Mouse (Mus musculus) midbrain, embryonic 10.5 days (tissue): ENCODE data around the gene Ndufs8. TPM values are rescaled to one million over a fixed set of nuclear protein-coding genes. Genes with fewer than 3 reads are reported as not detected.

Source experiments
- DNase-seq: peaks from one replicate; pipeline ENCODE4 v3.0.0-alpha.2; 2017; ENCODE audit warnings: low spot score
- H3K27ac ChIP-seq: fragments of 300-500 bp; sonication (generic); replicated peaks from 2 replicates; pipeline ENCODE4 v1.5.1; 2016; ENCODE audit warnings: mild to moderate bottlenecking
- H3K27me3 ChIP-seq: fragments of 300-500 bp; sonication (generic); 2 replicates; pipeline ENCODE4 v1.6.1; 2016; ENCODE audit warnings: low read depth, mild to moderate bottlenecking; ENCODE audit not compliant: poor library complexity, severe bottlenecking
- H3K36me3 ChIP-seq: fragments of 300-500 bp; sonication (generic); 2 replicates; pipeline ENCODE4 v1.6.1; 2016; ENCODE audit warnings: mild to moderate bottlenecking, moderate library complexity
- H3K4me1 ChIP-seq: fragments of 300-500 bp; sonication (generic); 2 replicates; pipeline ENCODE4 v1.6.1; 2016
- H3K4me3 ChIP-seq: fragments of 300-500 bp; sonication (generic); 2 replicates; pipeline ENCODE4 v1.5.1; 2016; ENCODE audit warnings: mild to moderate bottlenecking, moderate library complexity
- H3K9me3 ChIP-seq: fragments of 300-500 bp; sonication (generic); replicated peaks from 2 replicates; pipeline ENCODE4 v1.6.1; 2016; ENCODE audit warnings: mild to moderate bottlenecking
- WGBS: fragments of 180-500 bp; shearing (Covaris S2); methylation state at CpG from one replicate; pipeline ENCODE4 v1.1.7; 2016; 5-methylcytosine and 5-hydroxymethylcytosine counted together
- polyA plus RNA-seq: library from polyadenylated mRNA; unstranded; fragments of >200 nt; fragmentation: Nextera tagmentation; extraction: Ambion mirVana; gene quantifications from 2 replicates; pipeline ENCODE4 v1.2.1, GENCODE M21; 2016

Gene Ndufs8
- polyA plus RNA-seq, 1 experiment from 2014 or later, result 251 TPM

GRCm38 (mm10) chr19:3907876-3908660 is 4.5 kb downstream of the Ndufs8 start:
- Histone ChIP-seq H3K4me1 (peaks cover 54% of the 10 kb centered on the region), H3K27ac (no peak overlapping the region), H3K4me3 (no peak overlapping the region), H3K27me3 (peaks cover 26% of the 10 kb centered on the region), H3K36me3 (peaks cover 43% of the 10 kb centered on the region), H3K9me3 (no peaks in the 10 kb centered on the region)
- 92% methylated on average over 8 of the region's 8 CpGs for WGBS
- no peak for DNase-seq

- peak within 1 kb of the TSS; percentile 77 for H3K27ac ChIP-seq
- H3K4me3 ChIP-seq, result peak within 1 kb of the TSS; percentile 60
- H3K4me1 ChIP-seq, result peaks cover 54% of the 10 kb centered on the region
- WGBS, result 6% methylated on average over 36 of the region's 36 CpGs
- H3K27me3 ChIP-seq, result peaks cover 26% of the 10 kb centered on the region
- DNase-seq, result peak; percentile 60
- no peaks in the 10 kb centered on the region for H3K9me3 ChIP-seq
- H3K36me3 ChIP-seq, result peaks cover 51% of the 10 kb centered on the region
These were observed 5.5 kb downstream of the Ndufs8 start, which contains the start of gene Tcirg1 for GRCm38 (mm10) chr19:3906795-3907786. Gene Tcirg1 (minus strand): TSS chr19:3907133.

GRCm38 (mm10) chr19:3906326-3906725 is 6.2 kb downstream of the Ndufs8 start:
- Histone ChIP-seq H3K27ac (peak overlapping the region; percentile 77), H3K36me3 (peaks cover 52% of the 10 kb centered on the region), H3K27me3 (peaks cover 26% of the 10 kb centered on the region), H3K4me1 (peaks cover 47% of the 10 kb centered on the region), H3K9me3 (no peaks in the 10 kb centered on the region), H3K4me3 (peak overlapping the region; percentile 60)
- DNase-seq, result no peak
- WGBS, result 41% methylated on average over 10 of the region's 10 CpGs

GRCm38 (mm10) chr19:3905261-3905969 is 7.2 kb downstream of the Ndufs8 start:
- Histone ChIP-seq H3K9me3 (no peaks in the 10 kb centered on the region), H3K27ac (peak overlapping the region; percentile 58), H3K4me1 (peaks cover 46% of the 10 kb centered on the region), H3K4me3 (peak overlapping the region; percentile 22), H3K27me3 (peaks cover 26% of the 10 kb centered on the region), H3K36me3 (peaks cover 42% of the 10 kb centered on the region)
- WGBS, result 51% methylated on average over 6 of the region's 6 CpGs
- no peak for DNase-seq

GRCm38 (mm10) chr19:3904363-3904675 is 8.3 kb downstream of the Ndufs8 start:
- Histone ChIP-seq H3K9me3 (no peaks in the 10 kb centered on the region), H3K27me3 (peaks cover 26% of the 10 kb centered on the region), H3K4me1 (peaks cover 46% of the 10 kb centered on the region), H3K4me3 (no peak overlapping the region), H3K27ac (no peak overlapping the region), H3K36me3 (peaks cover 31% of the 10 kb centered on the region)
- WGBS, result 68% methylated on average over 10 of the region's 10 CpGs
- DNase-seq, result no peak

- peaks cover 26% of the 10 kb centered on the region for H3K36me3 ChIP-seq
- H3K4me1 ChIP-seq, result peaks cover 46% of the 10 kb centered on the region
- DNase-seq, result no peak
- H3K4me3 ChIP-seq, result no peak overlapping the region
- WGBS, result 59% methylated on average over 25 of the region's 25 CpGs
- H3K9me3 ChIP-seq, result no peaks in the 10 kb centered on the region
- H3K27ac ChIP-seq, result peak overlapping the region; percentile 9; the same call in 1 of the 2 replicates
- H3K27me3 ChIP-seq, result peaks cover 26% of the 10 kb centered on the region
These were observed 8.8 kb downstream of the Ndufs8 start for GRCm38 (mm10) chr19:3903648-3904362.

GRCm38 (mm10) chr19:3902966-3903365 is 9.6 kb downstream of the Ndufs8 start:
- H3K4me3 ChIP-seq, result no peak overlapping the region
- 80% methylated on average over 12 of the region's 12 CpGs for WGBS
- no peak for DNase-seq
- peaks cover 46% of the 10 kb centered on the region for H3K4me1 ChIP-seq
- peaks cover 18% of the 10 kb centered on the region for H3K36me3 ChIP-seq
- H3K27me3 ChIP-seq, result peaks cover 26% of the 10 kb centered on the region
- 0 out of 2 replicates have a peak overlapping the region, but pooled peaks have one; percentile 5 for H3K27ac ChIP-seq
- H3K9me3 ChIP-seq, result no peaks in the 10 kb centered on the region

GRCm38 (mm10) chr19:3899618-3900017 is 13.0 kb downstream of the Ndufs8 start:
- 97% methylated on average over 4 of the region's 4 CpGs for WGBS
- Histone ChIP-seq H3K4me3 (no peak overlapping the region), H3K27ac (no peak overlapping the region), H3K9me3 (no peaks in the 10 kb centered on the region), H3K36me3 (peaks cover 44% of the 10 kb centered on the region), H3K27me3 (peaks cover 11% of the 10 kb centered on the region), H3K4me1 (peaks cover 37% of the 10 kb centered on the region)
- DNase-seq, result no peak

- peaks cover 34% of the 10 kb centered on the region for H3K4me1 ChIP-seq
- WGBS, result 79% methylated on average over 7 of the region's 7 CpGs
- peaks cover 7% of the 10 kb centered on the region for H3K27me3 ChIP-seq
- no peak overlapping the region for H3K4me3 ChIP-seq
- H3K27ac ChIP-seq, result no peak overlapping the region
- no peaks in the 10 kb centered on the region for H3K9me3 ChIP-seq
- H3K36me3 ChIP-seq, result peaks cover 51% of the 10 kb centered on the region
- no peak for DNase-seq
These were observed 13.6 kb downstream of the Ndufs8 start for GRCm38 (mm10) chr19:3898952-3899351.

GRCm38 (mm10) chr19:3897557-3897956 is 15.0 kb downstream of the Ndufs8 start:
- Histone ChIP-seq H3K27ac (no peak overlapping the region), H3K9me3 (no peaks in the 10 kb centered on the region), H3K27me3 (no peaks in the 10 kb centered on the region), H3K4me3 (no peak overlapping the region), H3K4me1 (peaks cover 23% of the 10 kb centered on the region), H3K36me3 (peaks cover 58% of the 10 kb centered on the region)
- DNase-seq, result no peak
- 88% methylated on average over 5 of the region's 5 CpGs for WGBS

- Histone ChIP-seq H3K4me1 (peaks cover 23% of the 10 kb centered on the region), H3K36me3 (peaks cover 64% of the 10 kb centered on the region), H3K27ac (peak overlapping the region; percentile 74), H3K4me3 (no peak overlapping the region), H3K9me3 (no peaks in the 10 kb centered on the region), H3K27me3 (no peaks in the 10 kb centered on the region)
- DNase-seq, result no peak
- WGBS, result 94% methylated on average over 10 of the region's 10 CpGs
These were observed 16.4 kb downstream of the Ndufs8 start for GRCm38 (mm10) chr19:3896208-3896607.

- Histone ChIP-seq H3K4me3 (no peak overlapping the region), H3K27me3 (no peaks in the 10 kb centered on the region), H3K4me1 (peaks cover 23% of the 10 kb centered on the region), H3K9me3 (no peaks in the 10 kb centered on the region), H3K27ac (peak overlapping the region; percentile 74), H3K36me3 (peaks cover 74% of the 10 kb centered on the region)
- 41% methylated on average over 3 of the region's 3 CpGs for WGBS
- peak; percentile 38 for DNase-seq
These were observed 17.4 kb downstream of the Ndufs8 start for GRCm38 (mm10) chr19:3895171-3895631.
